Mouse (Mus musculus) Patski (cell line): Measurements from ENCODE around the gene Kctd5. TPM values are rescaled to one million over a fixed set of nuclear protein-coding genes. Genes with fewer than 3 reads are reported as not detected.
A peak's percentile ranks its signal among the peaks of the same experiment; 100 is the strongest.

Experiments used
- ATAC-seq: fragments of 100-300 bp; one replicate; pipeline ENCODE4 v1.8.0; 2021
- CTCF ChIA-PET: fragments of 350-600 bp; sonication (Branson Sonifier 250); formaldehyde crosslinking; loops from one replicate; lab custom pipeline; 2022; ENCODE audit warnings: inconsistent platforms; lab: Charles Lee
- POLR2A ChIA-PET: fragments of 350-600 bp; sonication (Branson Sonifier 250); formaldehyde crosslinking; loops from one replicate; lab custom pipeline; 2022; ENCODE audit warnings: antibody characterized with exemption, inconsistent platforms; lab: Charles Lee
- DNase-seq: peaks from one replicate; pipeline ENCODE4 v3.0.0-alpha.2; 2011; ENCODE audit warnings: low read depth, low spot score
- H3K27me3 ChIP-seq: fragments of 371-371 bp; one replicate; pipeline ENCODE4 v1.5.1; 2021
- CTCF ChIP-seq: fragments of 100-300 bp; IDR thresholded peaks from one replicate; pipeline ENCODE4 v1.5.1; 2021
- in situ Hi-C: fragments of 300-500 bp; cut with MboI; formaldehyde crosslinking; loops from 3 replicates; pipeline ENCODE4 v1.11.1; 2018; ENCODE audit warnings: low pct_unique_long_range_greater_than_20kb, mixed read lengths
- polyA plus RNA-seq: library from polyadenylated mRNA; unstranded; gene quantifications from one replicate; pipeline ENCODE4 v1.2.3, GENCODE M21; 2021

The Kctd5 gene
- polyA plus RNA-seq, 1 experiment from 2014 or later, result 57.8 TPM

GRCm38 (mm10) chr17:24037844-24038243 is 35.4 kb downstream of the Kctd5 start, which contains the start of gene Prss27:
Prss27 (plus strand) TSS chr17:24038144.
- CTCF ChIA-PET, result no interaction called here
- TF ChIP-seq CTCF, result no peak
- no peak for ATAC-seq
- no peak for DNase-seq
- H3K27me3 ChIP-seq, result no peaks in the 10 kb centered on the region
- POLR2A ChIA-PET, result no interaction called here
- in situ Hi-C loops, result no loop called here

GRCm38 (mm10) chr17:24037360-24037759 is 35.9 kb downstream of the Kctd5 start:
- no peak for ATAC-seq
- DNase-seq, result no peak
- no peaks in the 10 kb centered on the region for H3K27me3 ChIP-seq
- in situ Hi-C loops, result no loop called here
- TF ChIP-seq CTCF, result no peak
- POLR2A ChIA-PET, result no interaction called here
- CTCF ChIA-PET, result interaction anchor here (1.2 kb wide), 1 partner anchor 28 kb away, joined by 3 read pairs; no protein-coding TSS in a partner anchor

- H3K27me3 ChIP-seq, result no peaks in the 10 kb centered on the region
- ChIA-PET POLR2A (interaction anchor here (0.6 kb wide), 1 partner anchor 16 kb away, joined by 3 read pairs; no protein-coding TSS in a partner anchor), CTCF (interaction anchor here (1.2 kb wide), 1 partner anchor 28 kb away, joined by 3 read pairs; no protein-coding TSS in a partner anchor)
- no peak for TF ChIP-seq CTCF
- DNase-seq (no peak), ATAC-seq (no peak)
- in situ Hi-C loops, result no loop called here
Observed at GRCm38 (mm10) chr17:24036954-24037353, 36.3 kb downstream of the Kctd5 start.

GRCm38 (mm10) chr17:24035087-24035486 is 38.2 kb downstream of the Kctd5 start:
- TF ChIP-seq CTCF, result no peak
- ATAC-seq (peak; percentile 97), DNase-seq (peak; percentile 47)
- CTCF ChIA-PET, result no interaction called here
- POLR2A ChIA-PET, result no interaction called here
- no peaks in the 10 kb centered on the region for H3K27me3 ChIP-seq
- in situ Hi-C loops, result no loop called here

- in situ Hi-C loops, result no loop called here
- ChIA-PET POLR2A (no interaction called here), CTCF (interaction anchor here (1.5 kb wide), 1 partner anchor 9 kb away, joined by 3 read pairs; no protein-coding TSS in a partner anchor)
- no peak for DNase-seq
- H3K27me3 ChIP-seq, result no peaks in the 10 kb centered on the region
- ATAC-seq, result no peak
- TF ChIP-seq CTCF, result no peak
Observed at GRCm38 (mm10) chr17:24030551-24030950, 42.7 kb downstream of the Kctd5 start.

GRCm38 (mm10) chr17:24029477-24029876 is 43.8 kb downstream of the Kctd5 start:
- in situ Hi-C loops, result no loop called here
- ChIA-PET POLR2A (no interaction called here), CTCF (interaction anchor here (1.5 kb wide), 1 partner anchor 8 kb away, joined by 3 read pairs; no protein-coding TSS in a partner anchor)
- no peaks in the 10 kb centered on the region for H3K27me3 ChIP-seq
- ATAC-seq, result no peak
- TF ChIP-seq CTCF, result no peak
- no peak for DNase-seq

GRCm38 (mm10) chr17:24021375-24022199 is 51.7 kb downstream of the Kctd5 start:
- in situ Hi-C loops, result no loop called here
- ATAC-seq (peak; percentile 21), DNase-seq (no peak)
- H3K27me3 ChIP-seq, result no peaks in the 10 kb centered on the region
- no peak for TF ChIP-seq CTCF
- CTCF ChIA-PET, result interaction anchor here (1.3 to 1.7 kb wide), 2 partner anchors 9 to 12 kb away, joined by 3 to 5 read pairs; no protein-coding TSS in a partner anchor
- POLR2A ChIA-PET, result interaction anchor here (1.2 kb wide), 1 partner anchor 16 kb away, joined by 3 read pairs; no protein-coding TSS in a partner anchor

GRCm38 (mm10) chr17:24020696-24021095 is 52.6 kb downstream of the Kctd5 start:
- TF ChIP-seq CTCF, result no peak
- CTCF ChIA-PET, result interaction anchor here (1.7 kb wide), 1 partner anchor 10 kb away, joined by 3 read pairs; no protein-coding TSS in a partner anchor
- DNase-seq, result no peak
- in situ Hi-C loops, result no loop called here
- H3K27me3 ChIP-seq, result no peaks in the 10 kb centered on the region
- no peak for ATAC-seq
- POLR2A ChIA-PET, result no interaction called here

GRCm38 (mm10) chr17:24015727-24016126 is 57.6 kb downstream of the Kctd5 start:
- ATAC-seq (no peak), DNase-seq (no peak)
- no peaks in the 10 kb centered on the region for H3K27me3 ChIP-seq
- ChIA-PET POLR2A (no interaction called here), CTCF (interaction anchor here (1.0 to 1.2 kb wide), 2 partner anchors 10 to 13 kb away, joined by 3 read pairs; no protein-coding TSS in a partner anchor)
- in situ Hi-C loops, result no loop called here
- peak; percentile 70 for TF ChIP-seq CTCF

GRCm38 (mm10) chr17:24014433-24014965 is 58.8 kb downstream of the Kctd5 start:
- no peaks in the 10 kb centered on the region for H3K27me3 ChIP-seq
- CTCF ChIA-PET, result no interaction called here
- in situ Hi-C loops, result no loop called here
- POLR2A ChIA-PET, result no interaction called here
- DNase-seq, result no peak
- TF ChIP-seq CTCF, result no peak
- no peak for ATAC-seq
